Mouse (Mus musculus) CH12.LX (cell line): ENCODE data around the gene Cd300ld2. TPM values are rescaled to one million over a fixed set of nuclear protein-coding genes. Genes with fewer than 3 reads are reported as not detected.

Experiments used
- DNase-seq: peaks from one replicate; pipeline ENCODE4 v3.0.0-alpha.2; 2013; ENCODE audit errors: extremely low read depth
- H3K27ac ChIP-seq: 2 replicates; pipeline ENCODE4 v1.5.1; 2012; ENCODE audit warnings: low read depth, mild to moderate bottlenecking, control low read depth, moderate library complexity; ENCODE audit not compliant: insufficient read depth
- H3K27me3 ChIP-seq: replicated peaks from 2 replicates; pipeline ENCODE3; 2012; ENCODE audit warnings: inconsistent platforms
- H3K36me3 ChIP-seq, 2 experiments: replicated peaks in 1 of 2; 2 replicates each; pipeline versions ENCODE3 to v1.6.1; 2012; ENCODE audit warnings: inconsistent platforms in 1 of 2, low read length in 1 of 2, mild to moderate bottlenecking in 1 of 2, mixed read lengths in 1 of 2, moderate library complexity in 1 of 2; ENCODE audit not compliant: control insufficient read depth in 1 of 2, insufficient read depth in 1 of 2
- H3K4me1 ChIP-seq, 2 experiments: 2 replicates each; pipeline ENCODE4 v1.6.1; 2012; ENCODE audit warnings: inconsistent platforms in 1 of 2, moderate library complexity in 1 of 2; ENCODE audit not compliant: insufficient read depth in 2 of 2, control insufficient read depth in 1 of 2
- H3K4me2 ChIP-seq: 2 replicates; pipeline ENCODE4 v1.6.1; 2012; ENCODE audit warnings: low read depth, mild to moderate bottlenecking, control low read depth; ENCODE audit not compliant: poor library complexity, insufficient read depth, severe bottlenecking
- H3K4me3 ChIP-seq, 3 experiments: fragments of 150-350 bp in 1 of 3; sonication (generic) in 1 of 3; replicated peaks in 1 of 3; 2 replicates each; pipeline versions ENCODE3 to v1.5.1; 2011 to 2012; ENCODE audit warnings: low read depth in 2 of 3, low read length in 2 of 3, mild to moderate bottlenecking in 2 of 3, moderate library complexity in 2 of 3, control low read depth in 1 of 3, improper control_type of control experiment in 1 of 3, inconsistent platforms in 1 of 3, mixed read lengths in 1 of 3; ENCODE audit not compliant: poor library complexity in 1 of 3
- H3K79me2 ChIP-seq: replicated peaks from 2 replicates; pipeline ENCODE4 v1.6.1; 2012; ENCODE audit warnings: mild to moderate bottlenecking, moderate library complexity; ENCODE audit not compliant: control insufficient read depth, poor library complexity, insufficient read depth, severe bottlenecking; ENCODE audit errors: extremely low read depth
- H3K9ac ChIP-seq: 2 replicates; pipeline ENCODE4 v1.6.1; 2012; ENCODE audit warnings: low read depth, mild to moderate bottlenecking, control low read depth, moderate library complexity; ENCODE audit not compliant: insufficient read depth
- H3K9me3 ChIP-seq: replicated peaks from 2 replicates; pipeline ENCODE3; 2012; ENCODE audit warnings: low read length, inconsistent platforms, mixed read lengths
- BHLHE40 ChIP-seq: IDR thresholded peaks from 2 replicates; pipeline ENCODE4 v1.6.1; 2011; ENCODE audit warnings: mild to moderate bottlenecking, low read depth, low read length, improper control_type of control experiment
- CHD2 ChIP-seq: IDR thresholded peaks from 2 replicates; pipeline ENCODE4 v1.6.1; 2011; ENCODE audit warnings: low read length, improper control_type of control experiment
- ELF1 ChIP-seq: IDR thresholded peaks from 2 replicates; pipeline ENCODE4 v1.6.1; 2014; ENCODE audit warnings: low read depth, mild to moderate bottlenecking, inconsistent platforms, low read length, improper control_type of control experiment
- EP300 ChIP-seq: IDR thresholded peaks from 2 replicates; pipeline ENCODE4 v1.6.1; 2011; ENCODE audit warnings: low read length, improper control_type of control experiment
- ETS1 ChIP-seq: conservative IDR thresholded peaks from 2 replicates; pipeline ENCODE4 v1.6.1; 2012; ENCODE audit warnings: low read depth, mild to moderate bottlenecking, inconsistent platforms, low read length, improper control_type of control experiment, moderate library complexity
- GABPA ChIP-seq: IDR thresholded peaks from 2 replicates; pipeline ENCODE4 v1.6.1; 2012; ENCODE audit warnings: low read depth, low read length, improper control_type of control experiment, inconsistent platforms; ENCODE audit not compliant: insufficient replicate concordance
- JUN ChIP-seq: IDR thresholded peaks from 2 replicates; pipeline ENCODE4 v1.6.1; 2011; ENCODE audit warnings: low read depth, mild to moderate bottlenecking, low read length, improper control_type of control experiment, moderate library complexity; ENCODE audit not compliant: insufficient read depth
- JUND ChIP-seq: conservative IDR thresholded peaks from 2 replicates; pipeline ENCODE4 v1.6.1; 2011; ENCODE audit warnings: low read depth, low read length, improper control_type of control experiment
- KAT2A ChIP-seq: IDR thresholded peaks from 2 replicates; pipeline ENCODE4 v1.6.1; 2012; ENCODE audit warnings: low read length, improper control_type of control experiment, inconsistent platforms; ENCODE audit not compliant: insufficient replicate concordance
- MAFK ChIP-seq: IDR thresholded peaks from 2 replicates; pipeline ENCODE4 v1.6.1; 2011; ENCODE audit warnings: low read length, improper control_type of control experiment; ENCODE audit not compliant: insufficient replicate concordance
- MAZ ChIP-seq: IDR thresholded peaks from 2 replicates; pipeline ENCODE4 v1.6.1; 2012; ENCODE audit warnings: low read depth, mild to moderate bottlenecking, inconsistent platforms, low read length, improper control_type of control experiment, moderate library complexity
- MEF2A ChIP-seq: IDR thresholded peaks from 2 replicates; pipeline ENCODE4 v1.6.1; 2014; ENCODE audit warnings: low read depth, mild to moderate bottlenecking, inconsistent platforms, low read length, improper control_type of control experiment, borderline replicate concordance
- MXI1 ChIP-seq: IDR thresholded peaks from 2 replicates; pipeline ENCODE4 v1.6.1; 2011; ENCODE audit warnings: mild to moderate bottlenecking, low read depth, low read length, improper control_type of control experiment
- NELFE ChIP-seq: IDR thresholded peaks from 2 replicates; pipeline ENCODE4 v1.6.1; 2011; ENCODE audit warnings: low read depth, low read length, improper control_type of control experiment
- NRF1 ChIP-seq: IDR thresholded peaks from 2 replicates; pipeline ENCODE4 v1.6.1; 2014; ENCODE audit warnings: low read depth, mild to moderate bottlenecking, inconsistent platforms, low read length, improper control_type of control experiment, moderate library complexity
- RCOR1 ChIP-seq: conservative IDR thresholded peaks from 2 replicates; pipeline ENCODE4 v1.6.1; 2012; ENCODE audit warnings: low read depth, mild to moderate bottlenecking, inconsistent platforms, low read length, improper control_type of control experiment
- SMC3 ChIP-seq: IDR thresholded peaks from 2 replicates; pipeline ENCODE4 v1.6.1; 2011; ENCODE audit warnings: low read depth, low read length, improper control_type of control experiment
- TBP ChIP-seq: conservative IDR thresholded peaks from 2 replicates; pipeline ENCODE4 v1.6.1; 2011; ENCODE audit warnings: low read depth, low read length, improper control_type of control experiment
- TCF12 ChIP-seq: IDR thresholded peaks from 2 replicates; pipeline ENCODE4 v1.6.1; 2014; ENCODE audit warnings: low read depth, mild to moderate bottlenecking, inconsistent platforms, low read length, improper control_type of control experiment
- ZC3H11A ChIP-seq: IDR thresholded peaks from 2 replicates; pipeline ENCODE4 v1.6.1; 2012; ENCODE audit warnings: low read depth, mild to moderate bottlenecking, inconsistent platforms, low read length, improper control_type of control experiment
- dilution Hi-C: fragments of 300-500 bp; cut with MboI; formaldehyde crosslinking; loops from 2 replicates; pipeline ENCODE4 v1.14.3; 2020; ENCODE audit warnings: low sequenced_read_pairs; ENCODE audit not compliant: extremely low pct_unique_long_range_greater_than_20kb, extremely low pct_ligation_motif_present
- in situ Hi-C: fragments of 300-500 bp; cut with MboI; formaldehyde crosslinking; loops from 3 replicates; pipeline ENCODE4 v1.14.3; 2019; ENCODE audit warnings: low sequenced_read_pairs, low pct_ligation_motif_present, low pct_unique_long_range_greater_than_20kb, mixed read lengths
- polyA plus RNA-seq: library from polyadenylated mRNA; unstranded; fragments of >175 nt; gene quantifications from 2 replicates; pipeline ENCODE4 v1.2.1, GENCODE M21; 2012; ENCODE audit warnings: low read depth; ENCODE audit not compliant: insufficient read length
- total RNA-seq, 2 experiments: library from RNA; depleted of rRNA; stranded (reverse); fragments of 300-350 nt in 1 of 2; fragments of >200 nt in 1 of 2; gene quantifications; 2 replicates each; pipeline ENCODE4 v1.2.3; 2012 to 2014

Gene Cd300ld2
- total and polyA plus RNA-seq, 3 experiments: not detected

DNA sequence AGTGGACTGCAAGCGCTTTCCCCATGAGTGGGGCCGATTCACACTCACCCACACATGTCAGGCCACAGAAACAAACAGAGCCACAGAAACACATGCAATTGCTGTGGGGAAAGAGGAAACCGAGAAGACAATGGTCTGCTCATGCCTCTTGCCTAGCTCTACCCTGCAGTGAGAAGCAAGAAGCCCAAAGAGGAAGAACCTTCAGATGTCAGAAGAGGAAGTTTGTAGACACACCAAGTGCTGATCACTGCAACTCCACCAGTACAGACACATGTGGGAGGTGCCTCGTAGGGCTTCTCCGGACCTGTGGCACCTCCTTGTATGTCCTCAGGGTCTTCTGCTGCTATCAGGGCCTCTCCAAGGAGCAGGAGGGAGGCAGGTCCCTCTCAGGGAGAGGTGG, 11.9 kb downstream of the Cd300ld2 start:
- no peak for TF ChIP-seq BHLHE40
- TF ChIP-seq NRF1: no peak
- no peak for TF ChIP-seq TCF12
- H3K79me2 ChIP-seq: no peaks in the 10 kb centered on the region
- H3K4me1 ChIP-seq: peaks cover 0 to 7% of the 10 kb centered on the region in 2 experiments; a peak in 2 of 4 replicates
- dilution Hi-C loops (no loop called here), in situ Hi-C loops (loop anchor here (10.0 kb wide), 1 partner anchor 51 kb away; no protein-coding TSS in a partner anchor)
- DNase-seq: peak; percentile 24
- peaks cover 64% of the 10 kb centered on the region for H3K27me3 ChIP-seq
- no peak overlapping the region for H3K9ac ChIP-seq
- no peaks in the 10 kb centered on the region for H3K36me3 ChIP-seq
- H3K9me3 ChIP-seq: peaks cover 9% of the 10 kb centered on the region
- H3K27ac ChIP-seq: no peak overlapping the region
- no peak overlapping the region for H3K4me2 ChIP-seq
- no peak overlapping the region for H3K4me3 ChIP-seq

DNA sequence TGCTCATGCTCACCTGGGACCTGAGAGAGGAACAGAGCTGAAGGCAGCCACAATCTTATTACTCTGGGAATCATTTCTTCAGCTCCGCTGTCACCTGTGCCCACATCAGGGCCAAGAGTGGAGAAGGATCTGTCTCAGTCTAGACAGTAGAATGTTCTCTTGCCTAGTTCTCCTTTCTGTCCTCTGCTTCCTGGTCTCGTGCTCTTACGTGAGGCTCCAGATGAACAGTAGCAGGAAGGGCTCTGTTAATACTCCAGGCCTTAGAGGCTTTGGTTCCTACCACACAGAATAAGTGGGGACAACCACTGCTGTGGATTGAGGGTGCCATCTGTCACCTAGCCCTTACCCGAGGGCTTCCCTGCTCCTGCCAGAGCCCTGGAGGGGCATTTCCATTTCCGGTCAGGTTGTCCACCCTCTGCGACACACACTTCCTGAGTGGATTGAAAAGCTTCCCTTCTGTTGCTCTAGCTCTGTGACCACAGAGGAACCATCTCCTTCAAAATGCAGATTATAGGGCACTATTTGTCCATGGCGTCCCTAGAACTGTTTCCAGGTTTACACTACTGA, 14.4 kb downstream of the Cd300ld2 start, which contains the start of gene Cd300c2:
Gene Cd300c2 (minus strand): TSS at position 407 of the 567 bp plus-strand sequence.
- no peak within 1 kb of the TSS for H3K4me3 ChIP-seq
- no peak within 1 kb of the TSS for H3K9ac ChIP-seq
- H3K79me2 ChIP-seq: no peaks in the 10 kb centered on the region
- peaks cover 0 to 7% of the 10 kb centered on the region in 2 experiments; a peak in 2 of 4 replicates for H3K4me1 ChIP-seq
- TF ChIP-seq ELF1 (no peak), MAFK (no peak), RCOR1 (no peak), ZC3H11A (no peak)
- no peak within 1 kb of the TSS for H3K4me2 ChIP-seq
- dilution Hi-C loops: no loop called here
- no peak within 1 kb of the TSS for H3K27ac ChIP-seq
- DNase-seq: no peak
- in situ Hi-C loops: loop anchor here (10.0 kb wide), 1 partner anchor 53 kb away; no protein-coding TSS in a partner anchor
- no peaks in the 10 kb centered on the region for H3K36me3 ChIP-seq
- peaks cover 79% of the 10 kb centered on the region for H3K27me3 ChIP-seq
- peaks cover 8% of the 10 kb centered on the region for H3K9me3 ChIP-seq

DNA sequence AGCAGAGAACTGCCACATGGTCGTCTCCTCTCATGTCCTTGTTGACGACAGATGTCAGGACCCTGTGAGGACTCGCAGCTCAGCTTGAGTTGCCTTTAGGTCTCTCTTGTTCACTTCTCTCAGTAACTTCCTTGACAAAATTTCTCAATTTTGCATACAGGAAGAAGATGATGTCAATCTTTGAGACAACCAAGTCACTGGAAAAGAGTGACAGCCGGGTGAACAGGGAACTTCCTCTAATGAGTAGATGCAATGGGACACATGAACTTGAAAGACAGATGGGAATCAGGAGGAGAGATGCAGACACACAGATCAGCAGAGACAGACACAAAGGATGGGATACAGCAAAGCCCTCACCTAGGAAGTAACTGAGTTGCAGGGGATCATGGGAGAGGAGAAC, 26.2 kb downstream of the Cd300ld2 start, which contains the start of gene Cd300ld:
Gene Cd300ld (minus strand): TSS at position 130 of the 400 bp plus-strand sequence.
- H3K4me1 ChIP-seq: peaks cover 3 to 4% of the 10 kb centered on the region in 2 experiments; a peak in 3 of 4 replicates
- H3K9me3 ChIP-seq: peaks cover 6% of the 10 kb centered on the region
- dilution Hi-C loops (no loop called here), in situ Hi-C loops (no loop called here)
- H3K36me3 ChIP-seq: no peaks in the 10 kb centered on the region
- peak; percentile 14 for DNase-seq
- TF ChIP-seq GABPA: no peak
- TF ChIP-seq TCF12: no peak
- no peak for TF ChIP-seq MAZ
- TF ChIP-seq TBP: no peak
- no peak for TF ChIP-seq RCOR1
- TF ChIP-seq ETS1: no peak
- no peak for TF ChIP-seq MXI1
- no peak for TF ChIP-seq CHD2
- no peak for TF ChIP-seq SMC3
- TF ChIP-seq JUN: no peak
- no peak for TF ChIP-seq EP300
- no peak for TF ChIP-seq MEF2A
- no peak for TF ChIP-seq BHLHE40
- no peak; the same call in 1 of the 2 replicates for TF ChIP-seq JUND
- TF ChIP-seq MAFK: no peak
- TF ChIP-seq KAT2A: no peak
- TF ChIP-seq NELFE: no peak
- TF ChIP-seq, all 38 proteins: peak for 0
- Histone ChIP-seq H3K79me2 (no peaks in the 10 kb centered on the region), H3K4me3 (no peak within 1 kb of the TSS), H3K4me2 (no peak within 1 kb of the TSS), H3K9ac (no peak within 1 kb of the TSS), H3K27me3 (peaks cover 62% of the 10 kb centered on the region), H3K27ac (no peak within 1 kb of the TSS)
